Mouse (Mus musculus) heart, adult 18-20 months (tissue): ENCODE data around the gene Olfr635. TPM values are rescaled to one million over a fixed set of nuclear protein-coding genes. Genes with fewer than 3 reads are reported as not detected.
"Not testable (repeated sequence)": the region's sequence is repeated elsewhere in the genome, so short reads cannot be mapped to it uniquely, and the experiment has no call there.

Experiments
- DNase-seq, 2 experiments: peaks; one replicate each; pipeline ENCODE4 v3.0.0; 2021 to 2022; ENCODE audit warnings: mixed read lengths in 1 of 2
- long read RNA-seq, 2 experiments: library from polyadenylated mRNA; stranded (forward); transcript quantifications; one replicate each; pipeline ENCODE4 v2.0.0; 2021
- total RNA-seq, 2 experiments: library from RNA; stranded (reverse); gene quantifications; 2 replicates each; pipeline ENCODE4 v1.2.3; 2021

The Olfr635 gene
- total RNA-seq = not detected
- long read RNA-seq, experiment 1 = 0 reads
- long read RNA-seq, experiment 2 = 0 reads

DNA sequence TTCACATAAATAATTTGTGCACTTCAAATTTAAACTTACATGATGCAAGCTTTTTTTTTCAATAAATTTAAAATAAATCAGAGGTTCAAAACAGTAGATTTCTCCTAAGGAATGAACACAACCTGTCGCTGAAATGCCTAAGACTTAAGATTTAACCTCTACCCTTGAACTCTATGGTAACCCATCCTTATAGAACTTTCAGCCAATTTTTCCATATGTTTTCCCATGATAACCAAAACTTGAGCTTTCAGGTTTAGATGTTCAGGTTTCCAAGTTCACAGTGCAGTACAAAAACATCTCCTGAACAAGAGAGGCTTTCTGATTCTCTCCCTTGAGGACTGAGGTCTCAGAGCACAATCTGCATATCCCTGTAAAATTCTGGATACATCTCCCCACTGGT lies at the start of gene Olfr635:
TSS of gene Olfr635 (plus strand) at position 301 of the 400 bp plus-strand sequence.
- no peak for DNase-seq

GRCm38 (mm10) chr7:103928525-103928924 lies 42.4 kb upstream of the Olfr635 start, which contains the start of gene Olfr631:
TSS of gene Olfr631 (plus strand) at chr7:103928825.
- no peak for DNase-seq

DNA sequence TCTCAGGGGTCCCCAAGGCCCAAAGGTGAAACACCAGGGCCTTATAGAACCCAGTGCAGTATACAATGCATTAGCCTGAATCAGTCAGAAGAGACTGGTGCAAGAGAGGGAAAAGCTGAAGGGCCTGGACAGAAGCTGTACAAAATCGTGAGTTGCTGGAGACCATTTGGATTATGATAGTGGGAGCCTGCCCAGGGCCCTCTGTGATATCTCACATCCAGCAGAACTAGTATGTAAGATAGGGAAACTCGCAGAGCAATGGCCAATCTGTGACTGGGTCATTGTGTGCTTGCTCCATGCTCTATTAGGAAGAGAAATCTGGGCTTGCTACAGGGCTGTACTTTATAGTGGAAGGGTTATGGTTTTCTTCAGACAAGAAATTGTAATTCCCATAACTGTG lies 36.7 kb upstream of the Olfr635 start, which contains the start of gene Olfr632:
TSS of gene Olfr632 (plus strand) at position 84 of the 400 bp plus-strand sequence.
- no peak for DNase-seq

- DNase-seq = peak; percentile 2 to 43
Measured at GRCm38 (mm10) chr7:103942730-103943129, 28.2 kb upstream of the Olfr635 start.

- no peak for DNase-seq
Measured at GRCm38 (mm10) chr7:103944137-103944536, 26.8 kb upstream of the Olfr635 start, which contains the start of gene Olfr633. TSS of gene Olfr633 (plus strand) at chr7:103944437.

- DNase-seq = not testable (repeated sequence)
Measured at GRCm38 (mm10) chr7:103966873-103967272, 4.1 kb upstream of the Olfr635 start.

DNA sequence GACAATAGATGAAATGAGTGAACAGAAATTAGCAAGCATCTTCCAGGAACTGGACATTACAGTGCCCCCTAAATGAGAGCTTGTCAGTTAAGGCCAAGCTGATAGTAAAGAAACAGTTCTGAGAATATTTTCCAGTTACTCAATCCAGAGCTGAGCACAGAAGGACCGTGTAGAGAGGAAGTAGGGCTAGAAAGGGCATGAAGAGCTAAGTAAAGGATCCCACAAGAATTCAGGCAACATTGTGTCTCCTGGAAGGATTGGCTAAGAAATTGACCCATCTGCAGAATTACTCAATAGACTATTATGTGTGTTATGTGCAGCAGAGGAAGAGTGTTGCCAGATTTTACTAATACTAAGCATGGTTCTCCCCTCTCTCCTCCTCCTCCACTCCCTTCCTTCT lies 830 bp downstream of the Olfr635 start:
- no peak for DNase-seq

- no peak for DNase-seq
Measured at GRCm38 (mm10) chr7:103998446-103998845, 27.5 kb downstream of the Olfr635 start, which contains the start of gene Olfr638. TSS of gene Olfr638 (plus strand) at chr7:103998746.

DNA sequence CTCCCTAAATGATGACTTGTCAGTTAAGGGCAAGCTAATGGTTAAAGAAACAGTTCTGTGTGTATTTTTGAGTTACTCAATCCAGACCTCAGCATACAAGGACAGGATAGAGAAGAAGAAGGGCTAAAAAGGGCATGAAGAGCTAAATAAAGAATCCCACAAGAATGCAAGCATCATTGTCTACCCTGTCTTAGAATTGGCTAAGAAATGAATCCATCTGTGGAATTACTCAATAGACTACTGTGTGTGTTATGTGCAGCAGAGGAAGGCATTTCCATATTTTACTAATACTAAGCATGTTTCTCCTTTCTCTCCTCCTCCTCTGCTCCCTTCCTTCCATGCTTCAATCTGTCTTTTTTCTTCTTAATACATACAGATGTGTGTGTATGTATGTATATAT lies 28.2 kb downstream of the Olfr635 start:
- no peak for DNase-seq

- no peak for DNase-seq
Measured at GRCm38 (mm10) chr7:104017203-104017602, 46.3 kb downstream of the Olfr635 start, which contains the start of gene Olfr639. TSS of gene Olfr639 (minus strand) at chr7:104017303.

DNA sequence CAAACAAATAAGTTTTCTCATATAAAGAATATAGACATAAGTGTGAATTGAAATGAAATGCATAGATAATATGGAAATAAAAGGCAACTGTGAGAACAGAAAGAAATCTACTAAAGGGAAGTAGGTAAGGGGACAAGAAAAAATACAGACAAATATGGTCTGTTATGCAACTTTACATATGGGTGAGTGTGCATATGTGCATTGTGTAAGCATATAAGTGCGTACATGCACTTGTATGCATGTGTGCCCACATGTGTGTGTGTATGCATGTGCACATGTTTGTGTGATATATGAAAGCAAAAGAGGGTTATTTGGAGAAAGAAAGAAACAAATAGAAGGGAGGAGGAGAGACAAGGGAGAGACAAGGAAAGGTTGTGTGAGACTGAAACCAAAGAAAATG lies 48.0 kb downstream of the Olfr635 start:
- DNase-seq = no peak

DNA sequence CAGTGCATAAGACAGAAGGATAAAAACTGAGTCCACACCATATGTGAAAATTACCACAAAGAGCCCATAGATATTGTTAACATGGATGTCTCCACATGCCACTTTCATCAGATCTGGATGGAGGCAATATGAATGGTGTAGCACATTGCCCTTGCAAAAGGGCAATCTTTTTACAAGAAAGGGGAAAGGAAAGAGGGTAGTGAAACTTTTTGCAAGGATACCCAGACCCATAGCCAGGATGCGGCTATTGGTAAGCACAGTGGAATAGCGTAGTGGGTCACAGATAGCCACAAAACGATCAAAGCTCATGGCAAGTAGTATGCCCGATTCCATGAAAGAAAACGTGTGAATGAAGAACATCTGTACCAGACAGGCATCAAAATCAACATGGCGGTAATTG lies 50.7 kb downstream of the Olfr635 start:
- no peak for DNase-seq

- no peak for DNase-seq
Measured at GRCm38 (mm10) chr7:104025473-104025872, 54.5 kb downstream of the Olfr635 start, which contains the start of gene Olfr640. TSS of gene Olfr640 (minus strand) at chr7:104025573.

- no peak for DNase-seq
Measured at GRCm38 (mm10) chr7:104026978-104027377, 56.0 kb downstream of the Olfr635 start.

DNA sequence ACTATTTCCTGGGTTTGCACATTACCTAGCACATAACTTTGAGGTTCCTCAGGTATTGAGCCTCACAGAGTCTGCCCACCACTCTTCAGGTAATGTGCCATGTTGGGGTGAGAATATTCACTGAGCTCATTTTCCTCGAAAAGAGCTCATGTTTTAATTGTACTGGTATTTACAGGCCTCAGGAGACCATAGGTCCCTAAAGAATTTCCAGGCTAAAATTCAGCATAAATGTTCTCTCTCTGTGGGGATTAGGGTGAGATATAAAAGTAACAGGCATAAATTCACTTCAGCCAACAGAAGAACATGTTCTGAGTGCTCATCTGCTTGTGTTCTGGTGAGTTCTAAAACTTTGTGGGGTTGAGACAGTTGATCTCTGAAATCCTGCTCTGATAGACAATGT lies 64.2 kb downstream of the Olfr635 start, which contains the start of gene Olfr641:
TSS of gene Olfr641 (plus strand) at position 301 of the 400 bp plus-strand sequence.
- no peak for DNase-seq

Other genes starting within 250 kb of the Olfr635 start
- not detected for gene Olfr628, start 240.8 kb upstream of the Olfr635 start, total RNA-seq
- not detected for gene Olfr629, start 226.2 kb upstream of the Olfr635 start, total RNA-seq
- gene Olfr630, start 213.8 kb upstream of the Olfr635 start, total RNA-seq = not detected
- not detected for gene Olfr69, start 199.6 kb upstream of the Olfr635 start, total RNA-seq
- not detected for gene Olfr68, start 191.5 kb upstream of the Olfr635 start, total RNA-seq
- gene Olfr67, start 179.3 kb upstream of the Olfr635 start, total RNA-seq = not detected
- gene Hbb-bt, start 157.2 kb upstream of the Olfr635 start, total RNA-seq = 1,000 to 10,000 TPM; 1,004 to 1,120 TPM
- over 10,000 TPM; 10,167 to 10,648 TPM for gene Hbb-bs, start 143.1 kb upstream of the Olfr635 start, total RNA-seq
- gene Hbb-bh2, start 130.6 kb upstream of the Olfr635 start, total RNA-seq = not detected
- gene Hbb-bh1, start 128.0 kb upstream of the Olfr635 start, total RNA-seq = not detected
- gene Hbb-y, start 117.9 kb upstream of the Olfr635 start, total RNA-seq = not detected
- not detected for gene Olfr66, start 84.9 kb upstream of the Olfr635 start, total RNA-seq
- not detected for gene Olfr64, start 76.7 kb upstream of the Olfr635 start, total RNA-seq
- gene Olfr65, start 67.7 kb upstream of the Olfr635 start, total RNA-seq = not detected
- not detected for gene Olfr631, start 42.3 kb upstream of the Olfr635 start, total RNA-seq
- not detected for gene Olfr632, start 36.8 kb upstream of the Olfr635 start, total RNA-seq
- gene Olfr633, start 26.7 kb upstream of the Olfr635 start, total RNA-seq = not detected
- not detected for gene Olfr638, start 27.6 kb downstream of the Olfr635 start, total RNA-seq
- under 1 TPM; 0.05 TPM for gene Olfr639, start 46.2 kb downstream of the Olfr635 start, total RNA-seq
- gene Olfr640, start 54.4 kb downstream of the Olfr635 start, total RNA-seq = not detected
- gene Olfr641, start 64.3 kb downstream of the Olfr635 start, total RNA-seq = not detected
- gene Olfr642, start 81.5 kb downstream of the Olfr635 start, total RNA-seq = not detected
- gene 4930516K23Rik, start 90.3 kb downstream of the Olfr635 start, total RNA-seq = not detected
- not detected for gene Olfr644, start 100.7 kb downstream of the Olfr635 start, total RNA-seq
- not detected for gene Olfr645, start 114.3 kb downstream of the Olfr635 start, total RNA-seq
- gene Olfr646, start 133.7 kb downstream of the Olfr635 start, total RNA-seq = not detected
- gene Ubqln5, start 158.7 kb downstream of the Olfr635 start, total RNA-seq = not detected
- not detected for gene Olfr643, start 166.3 kb downstream of the Olfr635 start, total RNA-seq
- not detected for gene Ubqln3, start 172.1 kb downstream of the Olfr635 start, total RNA-seq
- not detected for gene Ubqlnl, start 179.4 kb downstream of the Olfr635 start, total RNA-seq
- not detected for gene Olfm5, start 193.7 kb downstream of the Olfr635 start, total RNA-seq
- not detected for gene Olfr648, start 212.2 kb downstream of the Olfr635 start, total RNA-seq
- not detected for gene Olfr649, start 224.8 kb downstream of the Olfr635 start, total RNA-seq
- gene Trim6, start 247.6 kb downstream of the Olfr635 start, total RNA-seq = under 1 TPM; 0.30 to 0.67 TPM